Mouse (Mus musculus): ENCODE measurements at regions not wholly inside any gene's neighbourhood (a gene's known extent, or its start where the extent isn't known, plus 50 kb on each side); places are given as distances from the start of the nearest gene placed in this dataset.
"Not testable (repeated sequence)": the region's sequence is repeated elsewhere in the genome, so short reads cannot be mapped to it uniquely, and the experiment has no call there.

- in situ Hi-C loops (cut with MboI, MseI), result no loop called here
These were observed 460.5 kb downstream of the Cdh8 start for GRCm38 (mm10) chr8:98955803-98956202.

GRCm38 (mm10) chr8:98913159-98913777 lies 503.0 kb downstream of the Cdh8 start:
- in situ Hi-C loops (cut with MboI, MseI), result no loop called here

- in situ Hi-C loops (cut with MboI, MseI), result no loop called here
These were observed 522.9 kb downstream of the Cdh8 start for GRCm38 (mm10) chr8:98893331-98893730.

- in situ Hi-C loops (cut with MboI, MseI), result no loop called here
These were observed 554.5 kb downstream of the Cdh8 start for GRCm38 (mm10) chr8:98861664-98862306.

- in situ Hi-C loops (cut with MboI, MseI), result no loop called here
These were observed 555.1 kb downstream of the Cdh8 start for GRCm38 (mm10) chr8:98861175-98861574.

GRCm38 (mm10) chr8:98860416-98860815 lies 555.9 kb downstream of the Cdh8 start:
- in situ Hi-C loops (cut with MboI, MseI), result no loop called here

- in situ Hi-C loops (cut with MboI, MseI), result no loop called here
These were observed 586.8 kb downstream of the Cdh8 start for GRCm38 (mm10) chr8:98829515-98829914.

GRCm38 (mm10) chr8:98829006-98829405 lies 587.3 kb downstream of the Cdh8 start:
- in situ Hi-C loops (cut with MboI, MseI), result no loop called here

- in situ Hi-C loops (cut with MboI, MseI), result no loop called here
These were observed 604.3 kb downstream of the Cdh8 start for GRCm38 (mm10) chr8:98811922-98812321.

- in situ Hi-C loops (cut with MboI, MseI), result loop anchor here (10.0 kb wide), 1 partner anchor 1157 kb away; no protein-coding TSS in a partner anchor
These were observed 618.8 kb downstream of the Cdh8 start for GRCm38 (mm10) chr8:98797445-98797844.

- in situ Hi-C loops (cut with MboI, MseI), result no loop called here
These were observed 649.2 kb downstream of the Cdh8 start for GRCm38 (mm10) chr8:98767036-98767435.

- in situ Hi-C loops (cut with MboI, MseI), result no loop called here
These were observed 659.7 kb downstream of the Cdh8 start for GRCm38 (mm10) chr8:98756596-98756995.

- in situ Hi-C loops (cut with MboI, MseI), result no loop called here
These were observed 660.5 kb downstream of the Cdh8 start for GRCm38 (mm10) chr8:98755795-98756194.

- in situ Hi-C loops (cut with MboI, MseI), result no loop called here
These were observed 663.9 kb downstream of the Cdh8 start for GRCm38 (mm10) chr8:98752367-98752766.

- in situ Hi-C loops (cut with MboI, MseI), result loop anchor here (25.0 kb wide), 1 partner anchor 95 kb away; no protein-coding TSS in a partner anchor
These were observed 708.5 kb downstream of the Cdh8 start for GRCm38 (mm10) chr8:98707753-98708152.

- in situ Hi-C loops (cut with MboI, MseI), result loop anchor here (25.0 kb wide), 1 partner anchor 94 kb away; no protein-coding TSS in a partner anchor
These were observed 710.1 kb downstream of the Cdh8 start for GRCm38 (mm10) chr8:98706122-98706521.

- in situ Hi-C loops (cut with MboI, MseI), result loop anchor here (25.0 kb wide), 1 partner anchor 1673 kb away; no protein-coding TSS in a partner anchor
These were observed 731.1 kb downstream of the Cdh8 start for GRCm38 (mm10) chr8:98685195-98685594.

GRCm38 (mm10) chr8:98684531-98684930 lies 731.7 kb downstream of the Cdh8 start:
- in situ Hi-C loops (cut with MboI, MseI), result loop anchor here (25.0 kb wide), 1 partner anchor 1672 kb away; no protein-coding TSS in a partner anchor

- in situ Hi-C loops (cut with MboI, MseI), result loop anchor here (25.0 kb wide), 1 partner anchor 1668 kb away; no protein-coding TSS in a partner anchor
These were observed 736.2 kb downstream of the Cdh8 start for GRCm38 (mm10) chr8:98680065-98680464.

GRCm38 (mm10) chr8:98659287-98659686 lies 757.0 kb downstream of the Cdh8 start:
- in situ Hi-C loops (cut with MboI, MseI), result no loop called here

GRCm38 (mm10) chr8:98652316-98652715 lies 764.0 kb downstream of the Cdh8 start:
- in situ Hi-C loops (cut with MboI, MseI), result not testable (repeated sequence)

- in situ Hi-C loops (cut with MboI, MseI), result no loop called here
These were observed 765.3 kb downstream of the Cdh8 start for GRCm38 (mm10) chr8:98651010-98651409.

GRCm38 (mm10) chr8:98628151-98628550 lies 788.1 kb downstream of the Cdh8 start:
- in situ Hi-C loops (cut with MboI, MseI), result no loop called here
